Mouse (Mus musculus) stomach, postnatal 0 days (tissue): ENCODE measurements around the gene Ric1. TPM values are rescaled to one million over a fixed set of nuclear protein-coding genes. Genes with fewer than 3 reads are reported as not detected.

Source experiments
- ATAC-seq: fragments of 200-750 bp; cut with Nextera tagmentation; 2 replicates; pipeline ENCODE4 v1.8.0; 2017; ENCODE audit not compliant: low FRiP score, low TSS enrichment
- DNase-seq: peaks from one replicate; pipeline ENCODE4 v3.0.0-alpha.2; 2016; ENCODE audit warnings: low spot score
- H3K27ac ChIP-seq: fragments of 300-500 bp; sonication (generic); replicated peaks from 2 replicates; pipeline ENCODE4 v1.5.1; 2014; ENCODE audit warnings: mild to moderate bottlenecking, control low read depth
- H3K27me3 ChIP-seq: fragments of 300-500 bp; sonication (generic); 2 replicates; pipeline ENCODE4 v1.6.1; 2014; ENCODE audit warnings: low read length; ENCODE audit not compliant: control insufficient read depth, insufficient read depth
- H3K36me3 ChIP-seq: fragments of 300-500 bp; sonication (generic); 2 replicates; pipeline ENCODE4 v1.6.1; 2014; ENCODE audit warnings: low read length, mixed read lengths; ENCODE audit not compliant: control insufficient read depth, insufficient read depth
- H3K4me1 ChIP-seq: fragments of 300-500 bp; sonication (generic); replicated peaks from 2 replicates; pipeline ENCODE4 v1.6.1; 2014; ENCODE audit warnings: antibody characterized with exemption; ENCODE audit not compliant: control insufficient read depth, insufficient read depth
- H3K4me2 ChIP-seq: fragments of 300-500 bp; sonication (generic); replicated peaks from 2 replicates; pipeline ENCODE4 v1.6.1; 2014; ENCODE audit warnings: low read depth, mild to moderate bottlenecking, control low read depth, moderate library complexity
- H3K4me3 ChIP-seq: fragments of 300-500 bp; sonication (generic); 2 replicates; pipeline ENCODE4 v1.5.1; 2014; ENCODE audit warnings: low read depth, low read length, control low read depth
- H3K9ac ChIP-seq: fragments of 300-500 bp; sonication (generic); 2 replicates; pipeline ENCODE4 v1.6.1; 2014; ENCODE audit warnings: mild to moderate bottlenecking, low read length, control low read depth, mixed read lengths
- H3K9me3 ChIP-seq: fragments of 300-500 bp; sonication (generic); 2 replicates; pipeline ENCODE4 v1.6.1; 2016; ENCODE audit warnings: low read length; ENCODE audit not compliant: control insufficient read depth
- CTCF ChIP-seq: IDR thresholded peaks from 2 replicates; pipeline ENCODE4 v1.5.1; 2016; ENCODE audit warnings: antibody characterized with exemption, low read depth, mild to moderate bottlenecking, moderate library complexity
- EP300 ChIP-seq: optimal IDR thresholded peaks from 2 replicates; pipeline ENCODE3; 2016; ENCODE audit warnings: antibody characterized with exemption
- WGBS: fragments of 180-500 bp; shearing (Covaris S2); extraction: QIAGEN DNeasy Blood & Tissue Kit; methylation state at CpG from one replicate; pipeline ENCODE4 v1.1.7; 2014; 5-methylcytosine and 5-hydroxymethylcytosine counted together
- polyA plus RNA-seq: library from polyadenylated mRNA; unstranded; fragments of >200 nt; fragmentation: Nextera tagmentation; extraction: Ambion mirVana; gene quantifications from 2 replicates; pipeline ENCODE4 v1.2.1, GENCODE M21; 2015

Gene Ric1
- polyA plus RNA-seq, 1 experiment from 2014 or later = 7.6 TPM

- DNase-seq (no peak), ATAC-seq (no peak)
- H3K27ac ChIP-seq = no peak overlapping the region
- H3K4me1 ChIP-seq = peaks cover 2% of the 10 kb centered on the region; the same call in 1 of the 2 replicates
- no peaks in the 10 kb centered on the region for H3K36me3 ChIP-seq
- no peak overlapping the region for H3K9ac ChIP-seq
- H3K9me3 ChIP-seq = no peaks in the 10 kb centered on the region
- H3K4me3 ChIP-seq = no peak overlapping the region
- TF ChIP-seq CTCF = no peak
- TF ChIP-seq EP300 = no peak
- 64% methylated on average over 4 of the region's 4 CpGs for WGBS
- H3K27me3 ChIP-seq = no peaks in the 10 kb centered on the region
- no peak overlapping the region for H3K4me2 ChIP-seq
These were observed 3.2 kb upstream of the Ric1 start for GRCm38 (mm10) chr19:29518922-29519321.

- H3K9me3 ChIP-seq = no peaks in the 10 kb centered on the region
- peak overlapping the region; percentile 79 for H3K4me2 ChIP-seq
- no peaks in the 10 kb centered on the region for H3K27me3 ChIP-seq
- no peaks in the 10 kb centered on the region for H3K36me3 ChIP-seq
- WGBS = 27% methylated on average over 10 of the region's 10 CpGs
- ATAC-seq = no peak
- H3K9ac ChIP-seq = peak overlapping the region; percentile 94
- DNase-seq = no peak
- TF ChIP-seq EP300 (no peak), CTCF (no peak)
- peaks cover 2% of the 10 kb centered on the region; the same call in 1 of the 2 replicates for H3K4me1 ChIP-seq
- H3K27ac ChIP-seq = no peak overlapping the region
- H3K4me3 ChIP-seq = peak overlapping the region; percentile 95
These were observed 1.0 kb upstream of the Ric1 start for GRCm38 (mm10) chr19:29520996-29521560.

- ATAC-seq (peak; percentile 67), DNase-seq (peak; percentile 64)
- no peaks in the 10 kb centered on the region for H3K9me3 ChIP-seq
- peak overlapping the region; percentile 95 for H3K4me3 ChIP-seq
- peak overlapping the region; percentile 94 for H3K9ac ChIP-seq
- peaks cover 2% of the 10 kb centered on the region; the same call in 1 of the 2 replicates for H3K4me1 ChIP-seq
- H3K4me2 ChIP-seq = peak overlapping the region; percentile 79
- under 1% methylated on average over 76 of the region's 92 CpGs for WGBS
- no peaks in the 10 kb centered on the region for H3K27me3 ChIP-seq
- TF ChIP-seq CTCF (no peak), EP300 (no peak)
- no peaks in the 10 kb centered on the region for H3K36me3 ChIP-seq
- peak overlapping the region; percentile 97 for H3K27ac ChIP-seq
These were observed 555 bp downstream of the Ric1 start for GRCm38 (mm10) chr19:29522445-29523229.

- peak overlapping the region; percentile 97 for H3K27ac ChIP-seq
- peaks cover 2% of the 10 kb centered on the region; the same call in 1 of the 2 replicates for H3K4me1 ChIP-seq
- peak overlapping the region; percentile 94 for H3K9ac ChIP-seq
- no peak for ATAC-seq
- peak overlapping the region; percentile 95 for H3K4me3 ChIP-seq
- H3K27me3 ChIP-seq = no peaks in the 10 kb centered on the region
- H3K4me2 ChIP-seq = peak overlapping the region; percentile 79
- DNase-seq = no peak
- H3K36me3 ChIP-seq = no peaks in the 10 kb centered on the region
- H3K9me3 ChIP-seq = no peaks in the 10 kb centered on the region
- TF ChIP-seq EP300 (no peak), CTCF (no peak)
- WGBS = 0% methylated on average over 9 of the region's 9 CpGs
These were observed 1.1 kb downstream of the Ric1 start for GRCm38 (mm10) chr19:29523230-29523582.

- ATAC-seq (no peak), DNase-seq (no peak)
- Histone ChIP-seq H3K9me3 (no peaks in the 10 kb centered on the region), H3K27me3 (no peaks in the 10 kb centered on the region), H3K27ac (no peak overlapping the region; the same call in 1 of the 2 replicates), H3K4me1 (peaks cover 2% of the 10 kb centered on the region; the same call in 1 of the 2 replicates), H3K4me2 (peak overlapping the region; percentile 79), H3K4me3 (peak overlapping the region; percentile 95), H3K9ac (peak overlapping the region; percentile 94), H3K36me3 (no peaks in the 10 kb centered on the region)
- WGBS = 38% methylated on average over 5 of the region's 5 CpGs
- TF ChIP-seq CTCF (no peak), EP300 (no peak)
These were observed 1.6 kb downstream of the Ric1 start for GRCm38 (mm10) chr19:29523701-29524100.

GRCm38 (mm10) chr19:29524614-29525013, 2.5 kb downstream of the Ric1 start:
- no peak overlapping the region for H3K9ac ChIP-seq
- no peak overlapping the region for H3K27ac ChIP-seq
- DNase-seq (no peak), ATAC-seq (no peak)
- TF ChIP-seq EP300 (no peak), CTCF (no peak)
- WGBS = 53% methylated on average over 4 of the region's 4 CpGs
- no peak overlapping the region for H3K4me2 ChIP-seq
- H3K4me3 ChIP-seq = no peak overlapping the region
- H3K4me1 ChIP-seq = peaks cover 2% of the 10 kb centered on the region; the same call in 1 of the 2 replicates
- H3K9me3 ChIP-seq = no peaks in the 10 kb centered on the region
- H3K27me3 ChIP-seq = no peaks in the 10 kb centered on the region
- no peaks in the 10 kb centered on the region for H3K36me3 ChIP-seq
